Mouse (Mus musculus) neural tube, embryonic 14.5 days (tissue): ENCODE measurements at regions not wholly inside any gene's neighbourhood (a gene's known extent, or its start where the extent isn't known, plus 50 kb on each side); places are given as distances from the start of the nearest gene placed in this dataset.

ENCODE experiments used
- ATAC-seq: fragments of 200-750 bp; cut with Nextera tagmentation; 2 replicates; pipeline ENCODE4 v1.8.0; 2017; ENCODE audit warnings: low read depth, mild to moderate bottlenecking, moderate TSS enrichment, moderate library complexity
- H3K27ac ChIP-seq: fragments of 300-500 bp; sonication (generic); 2 replicates; pipeline ENCODE4 v1.5.1; 2014; ENCODE audit warnings: low read depth, mild to moderate bottlenecking, control low read depth, low read length, moderate library complexity, mixed read lengths
- H3K27me3 ChIP-seq: fragments of 300-500 bp; sonication (generic); 2 replicates; pipeline ENCODE4 v1.6.1; 2014; ENCODE audit warnings: low read length; ENCODE audit not compliant: control insufficient read depth, insufficient read depth
- H3K36me3 ChIP-seq: fragments of 300-500 bp; sonication (generic); 2 replicates; pipeline ENCODE4 v1.6.1; 2014; ENCODE audit warnings: low read length, mixed read lengths; ENCODE audit not compliant: control insufficient read depth, insufficient read depth
- H3K4me1 ChIP-seq: fragments of 300-500 bp; sonication (generic); 2 replicates; pipeline ENCODE4 v1.6.1; 2014; ENCODE audit warnings: low read length; ENCODE audit not compliant: control insufficient read depth, insufficient read depth
- H3K4me2 ChIP-seq: fragments of 300-500 bp; sonication (generic); 2 replicates; pipeline ENCODE4 v1.6.1; 2014; ENCODE audit warnings: mild to moderate bottlenecking, low read depth, low read length, control low read depth
- H3K4me3 ChIP-seq: fragments of 300-500 bp; sonication (generic); 2 replicates; pipeline ENCODE4 v1.5.1; 2014; ENCODE audit warnings: low read depth, low read length, control low read depth, mixed read lengths
- H3K9ac ChIP-seq: fragments of 300-500 bp; sonication (generic); replicated peaks from 2 replicates; pipeline ENCODE4 v1.6.1; 2014; ENCODE audit warnings: low read depth, mild to moderate bottlenecking, control low read depth, low read length, mixed read lengths
- H3K9me3 ChIP-seq: fragments of 300-500 bp; sonication (generic); 2 replicates; pipeline ENCODE4 v1.6.1; 2016; ENCODE audit warnings: low read length; ENCODE audit not compliant: control insufficient read depth
- WGBS: fragments of 180-500 bp; shearing (Covaris S2); extraction: QIAGEN DNeasy Blood & Tissue Kit; methylation state at CpG from one replicate; pipeline ENCODE4 v1.1.7; 2014; 5-methylcytosine and 5-hydroxymethylcytosine counted together

- no peak overlapping the region for H3K27ac ChIP-seq
- no peak for ATAC-seq
Measured at GRCm38 (mm10) chr2:101491762-101492161, 132.8 kb upstream of the Rag2 start.

GRCm38 (mm10) chr2:101508116-101508515 is 116.4 kb upstream of the Rag2 start:
- Histone ChIP-seq H3K27ac (no peak overlapping the region), H3K4me1 (no peaks in the 10 kb centered on the region), H3K36me3 (no peaks in the 10 kb centered on the region), H3K9ac (no peak overlapping the region), H3K4me2 (no peak overlapping the region), H3K4me3 (no peak overlapping the region), H3K9me3 (no peaks in the 10 kb centered on the region), H3K27me3 (no peaks in the 10 kb centered on the region)
- ATAC-seq = no peak

More at GRCm38 (mm10) chr2:101491762-101492161, 132.8 kb upstream of the Rag2 start:
- no peak overlapping the region for H3K4me3 ChIP-seq
- H3K9me3 ChIP-seq = no peaks in the 10 kb centered on the region
- H3K9ac ChIP-seq = no peak overlapping the region
- H3K4me1 ChIP-seq = no peaks in the 10 kb centered on the region
- WGBS = 94% methylated on average over 3 of the region's 3 CpGs
- no peaks in the 10 kb centered on the region for H3K27me3 ChIP-seq
- no peaks in the 10 kb centered on the region for H3K36me3 ChIP-seq
- H3K4me2 ChIP-seq = no peak overlapping the region
